Mouse (Mus musculus): ENCODE measurements around the gene Actl7a.

Actl7a gene

DNA sequence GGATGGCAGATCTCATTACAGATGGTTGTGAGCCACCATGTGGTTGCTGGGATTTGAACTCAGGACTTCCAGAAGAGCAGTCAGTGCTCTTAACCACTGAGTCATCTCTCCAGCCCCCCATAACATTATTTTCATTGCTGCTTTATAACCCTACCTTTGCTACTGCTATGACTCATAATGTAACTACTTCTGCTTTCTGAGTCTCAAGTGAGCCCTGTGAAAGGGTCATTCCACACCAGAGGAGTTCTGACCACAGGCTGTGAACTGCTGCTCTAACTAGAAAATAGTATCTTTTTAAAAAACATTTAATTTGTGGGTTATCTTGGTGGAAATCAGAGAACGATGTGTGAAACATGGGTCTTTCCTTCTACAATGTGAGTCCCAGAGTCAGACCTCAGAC is 14.5 kb downstream of the Actl7a start:
- DNase-seq (ENCODE audit: low read depth): no peak

GRCm38 (mm10) chr4:56767861-56768284 is 24.7 kb downstream of the Actl7a start:
- DNase-seq (ENCODE audit: low read depth): no peak

GRCm38 (mm10) chr4:56768913-56769312 is 25.7 kb downstream of the Actl7a start:
- no peak for DNase-seq (ENCODE audit: low read depth)

DNA sequence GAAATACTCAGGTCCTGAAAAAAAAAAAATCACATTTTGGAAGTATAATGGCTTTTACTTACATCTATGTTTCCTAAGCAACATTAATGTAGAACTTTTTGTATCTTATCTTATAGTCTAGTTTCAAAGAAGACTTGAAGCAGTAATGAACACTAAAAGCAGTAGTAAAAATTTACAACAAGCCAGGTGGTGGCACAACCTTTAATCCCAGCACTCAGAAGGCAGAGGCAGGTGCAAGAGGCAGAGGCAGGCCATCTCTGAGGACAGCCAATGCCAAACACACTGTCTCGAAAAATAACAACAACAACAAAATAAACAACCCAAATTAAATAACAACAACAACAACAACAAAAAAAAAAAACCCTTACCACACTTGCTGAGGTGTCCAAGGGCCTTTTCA is 27.9 kb downstream of the Actl7a start:
- no peak for DNase-seq (ENCODE audit: low read depth)

DNA sequence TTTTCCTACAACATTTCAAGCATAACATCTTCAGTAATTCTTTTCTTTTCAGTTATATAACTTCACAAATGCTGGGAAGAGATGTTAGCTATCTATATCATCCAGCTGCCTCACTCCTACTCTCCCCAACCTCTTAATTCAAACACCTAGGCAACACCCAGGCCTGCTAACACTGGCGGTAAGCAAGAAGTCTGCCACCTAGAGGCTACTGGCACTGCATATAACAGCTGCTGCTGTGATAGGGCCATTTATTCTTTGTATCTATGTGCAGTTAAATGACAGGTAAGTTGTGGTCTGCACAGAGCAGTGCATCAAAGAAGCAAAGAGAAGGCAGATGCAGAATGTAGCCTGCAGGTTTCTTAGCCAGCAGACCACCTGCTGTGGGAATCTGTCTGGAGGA is 48.2 kb downstream of the Actl7a start:
- DNase-seq (ENCODE audit: low read depth): peak; percentile 35

Data from NIH3T3 (cell line).